In the genomic region with DNA sequence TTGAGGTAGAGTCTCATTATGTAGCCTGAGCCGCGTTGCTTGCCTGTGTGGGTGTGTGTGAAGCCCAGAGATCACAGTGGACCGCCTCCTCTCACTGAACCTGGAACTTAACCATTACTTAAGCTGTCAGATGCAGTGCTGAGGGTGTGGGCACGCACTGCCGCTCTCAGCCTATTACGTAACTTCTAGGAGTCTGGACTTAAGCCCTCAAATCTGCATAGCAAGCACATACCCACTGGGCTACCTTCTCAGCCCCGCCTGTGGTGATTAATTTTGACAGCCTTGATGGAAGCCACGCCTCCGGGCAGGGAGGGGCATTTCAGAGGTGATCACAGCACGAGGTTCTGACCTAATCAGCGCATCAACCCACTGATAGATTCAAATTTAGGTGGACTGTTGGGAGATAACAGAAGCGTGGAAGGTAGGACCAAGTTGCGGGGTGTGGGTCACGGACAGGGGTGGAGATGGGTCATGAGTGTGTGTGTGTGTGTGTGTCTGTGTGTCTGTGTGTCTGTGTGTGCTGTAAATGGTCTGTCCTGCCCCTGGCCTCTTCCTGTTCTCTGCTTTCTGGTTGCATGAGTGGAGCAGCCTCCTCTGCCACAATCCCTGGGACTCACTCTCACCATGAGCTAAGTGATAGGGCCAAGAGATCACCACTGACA, we compare ENCODE assay signal across 8 mouse cellular contexts. TPM values are rescaled to one million over a fixed set of nuclear protein-coding genes. Genes with fewer than 3 reads are reported as not detected.
DNase-seq lines count a peak whose midpoint lies in the region; ATAC-seq and TF ChIP-seq lines count a peak whose summit lies in the region.

No protein-coding gene starts in this region.

- TF ChIP-seq CTCF in layer of hippocampus, adult 2 months (conservative IDR thresholded peaks at IDR 0.05) = no peak

- WGBS in hindbrain, embryonic 13.5 days = 48% methylated on average over 14 of the region's 14 CpGs

- ATAC-seq in megakaryocyte-erythroid progenitor cell, adult 5-6 weeks (replicated peaks; ENCODE audit: low FRiP score, low TSS enrichment, poor library complexity, severe bottlenecking) = peak; percentile 84
- ATAC-seq in hindbrain, embryonic 13.5 days (ENCODE audit: low FRiP score) = no peak

- no peak overlapping the region for H3K4me2 ChIP-seq in hindbrain, embryonic 13.5 days

- H3K4me1 ChIP-seq in hindbrain, embryonic 13.5 days (replicated peaks) = no peaks in the 10 kb centered on the region

- H3K9me3 ChIP-seq in hindbrain, embryonic 13.5 days = no peaks in the 10 kb centered on the region

- no peak overlapping the region for H3K4me3 ChIP-seq in layer of hippocampus, adult 2 months
- no peak overlapping the region for H3K4me3 ChIP-seq in hindbrain, embryonic 13.5 days

- no peak overlapping the region; the same call in 1 of the 2 replicates for H3K9ac ChIP-seq in hindbrain, embryonic 13.5 days

- peak; percentile 28 for DNase-seq in embryo, embryonic 10 days (ENCODE audit: low spot score)
- no peak for DNase-seq in embryo, embryonic 9.5 days (ENCODE audit: extremely low spot score)
- peak; percentile 32 for DNase-seq in embryo, embryonic 11 days
- DNase-seq in kidney, postnatal 14 days = peak; percentile 78
- DNase-seq in ovary, postnatal 10 days (ENCODE audit: low spot score) = no peak
- no peak for DNase-seq in layer of hippocampus, adult 2 months (ENCODE audit: low spot score in 2 of 2)

- no peaks in the 10 kb centered on the region for H3K27me3 ChIP-seq in hindbrain, embryonic 13.5 days

- no peaks in the 10 kb centered on the region for H3K36me3 ChIP-seq in hindbrain, embryonic 13.5 days

- no peak overlapping the region for H3K27ac ChIP-seq in layer of hippocampus, adult 2 months
- H3K27ac ChIP-seq in hindbrain, embryonic 13.5 days = no peak overlapping the region

RNA-seq across cellular contexts. Expression of gene Prpf40b, which starts 10.2 kb away (rescaled TPM):
- 26.2 and 41.2 TPM in 2 replicates for total RNA-seq in megakaryocyte-erythroid progenitor cell, adult 5-6 weeks (2014; fragmentation: Nextera tagmentation)
- total RNA-seq in megakaryocyte-erythroid progenitor cell, adult 5-6 weeks (2017) = 1.4 and 3.5 TPM in 2 replicates
- 100 to 1,000 TPM; 114 to 119 TPM for total RNA-seq in layer of hippocampus, adult 2 months (2021)
- polyA plus RNA-seq in hindbrain, embryonic 13.5 days (2015; fragmentation: Nextera tagmentation; extraction: Ambion mirVana) = 116 and 124 TPM in 2 replicates

RNA-seq across cellular contexts. Expression of gene Fam186b, which starts 11.0 kb away (rescaled TPM):
- total RNA-seq in megakaryocyte-erythroid progenitor cell, adult 5-6 weeks (2014; fragmentation: Nextera tagmentation) = not detected in 2 replicates
- total RNA-seq in megakaryocyte-erythroid progenitor cell, adult 5-6 weeks (2017) = not detected in 2 replicates
- total RNA-seq in layer of hippocampus, adult 2 months (2021) = 1 to 10 TPM; 1.2 to 1.9 TPM
- 0.47 and 0.69 TPM in 2 replicates for polyA plus RNA-seq in hindbrain, embryonic 13.5 days (2015; fragmentation: Nextera tagmentation; extraction: Ambion mirVana)

RNA-seq across cellular contexts. Expression of gene Mcrs1, which starts 32.9 kb away (rescaled TPM):
- 59.7 and 60.4 TPM in 2 replicates for total RNA-seq in megakaryocyte-erythroid progenitor cell, adult 5-6 weeks (2014; fragmentation: Nextera tagmentation)
- 23.4 and 35.3 TPM in 2 replicates for total RNA-seq in megakaryocyte-erythroid progenitor cell, adult 5-6 weeks (2017)
- total RNA-seq in layer of hippocampus, adult 2 months (2021) = 10 to 100 TPM; 73.7 to 77.4 TPM
- 195 and 208 TPM in 2 replicates for polyA plus RNA-seq in hindbrain, embryonic 13.5 days (2015; fragmentation: Nextera tagmentation; extraction: Ambion mirVana)

RNA-seq across cellular contexts. Expression of gene Kcnh3, which starts 60.0 kb away (rescaled TPM):
- total RNA-seq in megakaryocyte-erythroid progenitor cell, adult 5-6 weeks (2014; fragmentation: Nextera tagmentation) = not detected in 2 replicates
- not detected in 2 replicates for total RNA-seq in megakaryocyte-erythroid progenitor cell, adult 5-6 weeks (2017)
- 10 to 100 TPM; 83.5 to 90.4 TPM for total RNA-seq in layer of hippocampus, adult 2 months (2021)
- 0.52 and 0.91 TPM in 2 replicates for polyA plus RNA-seq in hindbrain, embryonic 13.5 days (2015; fragmentation: Nextera tagmentation; extraction: Ambion mirVana)

Comparison
In these comparisons a context has a peak if more than half of its experiments do, and no peak if none do; other contexts are left out.
1. DNase-seq: peak in embryo, embryonic 10 days (single experiment), embryo, embryonic 11 days (single experiment) and kidney, postnatal 14 days (single experiment); none in embryo, embryonic 9.5 days (single experiment), ovary, postnatal 10 days (single experiment) and layer of hippocampus, adult 2 months (0 of 2).